Mouse (Mus musculus): Measurements from ENCODE around the gene Zfp553.
A peak's percentile ranks its signal among the peaks of the same experiment; 100 is the strongest.

Zfp553 gene

DNA sequence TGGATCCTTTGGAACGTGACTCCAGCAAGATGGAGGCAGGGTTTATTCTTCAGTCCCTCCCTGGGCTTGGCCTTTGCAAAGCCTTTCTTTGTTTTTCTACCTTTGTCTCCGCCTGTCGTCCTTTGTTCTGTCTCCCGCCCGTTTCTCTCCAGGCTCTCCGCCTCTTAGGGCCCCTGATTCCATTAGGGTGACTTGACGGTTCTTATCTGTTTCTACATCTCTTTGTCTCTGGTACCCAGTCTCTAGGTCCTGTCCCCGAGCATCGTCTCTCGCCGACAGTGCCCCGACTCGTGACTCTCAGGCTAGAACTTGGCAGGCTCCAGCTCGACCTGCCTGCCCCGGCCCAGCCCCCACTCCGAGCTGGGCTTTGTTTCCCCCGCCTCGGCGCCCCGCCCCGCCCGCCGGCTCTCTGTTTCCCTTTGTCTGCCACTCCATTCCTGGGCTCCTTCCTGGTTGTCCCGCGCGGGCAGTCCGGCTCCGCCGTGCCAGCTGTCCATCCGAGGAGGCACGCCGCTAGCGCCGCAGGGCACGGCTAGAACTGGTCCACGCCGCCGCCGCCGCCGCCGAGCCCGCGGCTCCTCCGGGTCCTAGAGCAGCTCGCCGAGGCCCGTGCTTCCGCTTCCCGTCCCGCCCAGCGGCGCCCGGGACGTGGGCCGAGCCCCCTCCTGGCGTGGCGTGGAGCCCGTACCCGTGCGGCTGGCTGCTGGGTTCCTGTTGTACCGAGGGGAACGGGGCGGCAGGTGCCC, at the start of gene Zfp553, which contains the start of gene Sept1:
Gene Zfp553 (plus strand): TSS at position 440 of the 746 bp plus-strand sequence.
Gene Sept1 (minus strand): TSS at position 509 of the 746 bp plus-strand sequence.
- DNase-seq (ENCODE audit: low read depth), result peak; percentile 91

DNA sequence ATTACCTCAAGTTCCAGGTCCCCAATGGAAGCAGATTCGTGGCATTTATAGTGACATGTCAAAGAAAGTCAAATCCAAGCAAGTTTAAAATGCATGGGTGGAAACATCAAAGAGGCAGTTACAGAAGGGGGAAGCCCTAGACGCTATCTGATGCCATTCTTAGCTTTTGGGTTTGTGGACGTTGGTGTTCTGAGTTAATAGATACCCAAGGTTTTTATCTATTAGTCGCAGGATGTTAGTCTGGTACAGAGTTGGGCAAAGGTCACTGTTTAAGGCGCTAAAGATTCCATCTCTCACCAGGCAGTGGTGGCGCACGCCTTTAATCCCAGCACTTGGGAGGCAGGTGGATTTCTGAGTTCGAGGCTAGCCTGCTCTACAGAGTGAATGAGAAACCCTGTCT, 49.5 kb upstream of the Zfp553 start:
- no peak for DNase-seq (ENCODE audit: low read depth)

DNA sequence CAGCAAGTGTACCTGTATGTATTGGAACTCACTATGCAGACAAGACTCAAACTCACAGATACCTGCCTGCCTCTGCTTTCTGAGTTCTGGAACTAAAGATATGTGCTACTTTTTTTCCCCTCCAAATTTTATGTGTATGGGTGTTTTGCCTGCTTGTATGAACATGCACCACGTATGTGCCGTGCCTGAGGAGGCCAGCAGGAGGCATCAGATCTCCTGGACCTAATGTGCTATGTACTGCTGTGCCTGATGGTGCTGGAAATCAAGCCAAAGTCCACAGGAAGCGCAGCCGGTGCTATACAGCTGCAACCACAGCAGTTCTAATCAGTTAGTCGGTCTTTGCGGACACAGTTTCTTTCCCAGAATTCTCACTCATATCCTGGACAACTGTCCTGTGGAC, 49.0 kb upstream of the Zfp553 start:
- peak; percentile 67 for DNase-seq (ENCODE audit: low read depth)

DNA sequence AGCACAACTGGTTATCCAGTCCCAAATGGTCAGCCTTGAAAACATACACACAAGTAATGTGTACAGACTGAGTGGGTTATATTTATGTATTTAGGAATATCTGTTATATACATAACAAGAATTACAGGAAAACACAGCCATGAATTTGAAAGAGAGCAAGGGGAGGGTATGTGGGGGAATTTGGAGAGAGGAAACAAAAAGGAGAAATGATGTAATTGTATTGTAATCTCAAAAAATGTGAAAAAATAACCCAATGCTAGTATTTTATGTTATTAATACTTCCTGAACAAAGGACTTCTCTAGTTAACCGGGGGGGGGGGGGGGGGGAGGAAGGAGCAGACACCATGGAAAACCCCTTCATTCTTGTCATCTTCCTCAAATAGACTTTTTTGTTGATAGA, 48.1 kb upstream of the Zfp553 start:
- DNase-seq (ENCODE audit: low read depth), result no peak

DNA sequence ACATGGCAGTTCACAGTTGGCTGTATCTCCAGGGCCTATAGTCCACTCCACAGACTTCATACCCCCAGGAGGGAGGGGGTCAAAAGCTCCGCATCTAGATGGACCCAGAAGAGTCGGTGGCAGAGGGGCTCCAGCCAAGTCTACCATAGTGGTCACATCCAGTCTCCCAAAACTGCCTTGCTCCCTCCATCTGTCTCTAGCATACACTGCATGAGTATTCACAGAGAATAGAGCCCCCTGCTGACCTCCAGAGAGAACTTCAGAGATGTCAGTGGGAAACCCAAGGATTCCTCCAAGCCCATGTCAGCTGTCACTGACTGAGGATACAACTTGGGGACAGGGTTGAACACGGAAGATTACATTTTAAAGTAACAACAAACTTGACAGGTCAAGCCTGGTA, 47.3 kb upstream of the Zfp553 start:
- DNase-seq (ENCODE audit: low read depth), result peak; percentile 70

DNA sequence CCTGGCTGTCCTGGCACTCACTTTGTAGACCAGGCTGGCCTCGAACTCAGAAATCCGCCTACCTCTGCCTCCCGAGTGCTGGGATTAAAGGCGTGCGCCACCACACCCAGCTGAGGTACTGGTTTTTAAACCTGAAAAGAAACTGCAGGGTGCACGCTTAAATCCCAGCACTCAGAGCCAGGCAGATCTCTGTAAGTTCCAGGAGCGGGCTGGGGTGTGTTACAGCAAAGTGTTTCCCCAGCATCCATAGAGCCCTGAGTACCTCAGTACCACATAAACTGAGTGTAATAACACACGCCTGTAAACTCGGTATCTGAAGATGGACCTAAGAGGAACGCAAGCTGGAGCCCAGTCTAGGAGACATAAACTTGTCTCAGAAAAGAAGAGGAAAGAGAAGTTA, 45.5 kb upstream of the Zfp553 start:
- peak; percentile 46 for DNase-seq (ENCODE audit: low read depth)

DNA sequence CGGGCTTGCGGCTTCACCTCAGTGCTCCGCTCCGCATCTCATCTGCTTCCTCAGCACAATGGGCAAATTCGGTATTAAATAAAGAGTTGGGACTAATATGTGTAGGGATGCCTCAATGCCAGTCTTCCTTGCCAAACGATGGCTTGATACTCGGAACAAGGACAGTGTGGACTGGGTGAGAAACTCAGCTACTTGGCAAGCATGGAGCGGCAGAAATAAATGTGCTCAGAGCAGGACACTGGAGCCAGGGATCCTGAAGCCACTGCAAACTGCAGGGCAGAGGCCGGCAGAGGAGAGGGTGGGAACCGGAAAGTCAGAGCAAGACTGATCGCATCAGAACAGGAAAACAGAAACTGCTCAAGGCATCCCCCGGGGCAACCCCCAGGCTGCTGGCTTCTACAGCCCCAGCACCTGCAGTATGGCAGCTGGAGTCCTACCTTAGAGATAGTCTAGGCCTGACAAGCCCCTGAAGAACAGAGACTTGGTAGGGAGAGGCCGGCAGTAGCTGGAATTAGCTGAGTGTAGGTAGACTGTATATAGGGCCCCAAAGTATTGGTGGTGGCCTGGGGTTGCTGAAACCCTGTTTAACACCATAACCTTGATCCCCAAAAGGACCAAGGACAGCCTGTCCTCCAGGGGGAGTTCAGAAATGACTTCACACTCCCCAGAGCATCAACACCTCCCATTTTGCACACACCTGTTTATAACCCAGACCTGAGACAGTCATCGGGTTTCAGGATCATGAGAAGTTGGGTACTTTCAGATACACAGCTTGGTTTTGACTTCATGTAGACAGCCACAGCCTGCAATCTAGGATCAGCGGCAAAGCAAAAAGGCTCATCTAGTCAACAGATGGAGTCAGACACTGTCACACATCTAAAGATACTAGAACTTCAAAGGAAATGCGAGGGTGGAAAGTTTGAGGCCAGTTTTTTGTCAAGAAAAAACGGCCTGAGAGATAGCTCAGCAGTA, 44.3 kb upstream of the Zfp553 start:
- DNase-seq (ENCODE audit: low read depth), result peak; percentile 85

DNA sequence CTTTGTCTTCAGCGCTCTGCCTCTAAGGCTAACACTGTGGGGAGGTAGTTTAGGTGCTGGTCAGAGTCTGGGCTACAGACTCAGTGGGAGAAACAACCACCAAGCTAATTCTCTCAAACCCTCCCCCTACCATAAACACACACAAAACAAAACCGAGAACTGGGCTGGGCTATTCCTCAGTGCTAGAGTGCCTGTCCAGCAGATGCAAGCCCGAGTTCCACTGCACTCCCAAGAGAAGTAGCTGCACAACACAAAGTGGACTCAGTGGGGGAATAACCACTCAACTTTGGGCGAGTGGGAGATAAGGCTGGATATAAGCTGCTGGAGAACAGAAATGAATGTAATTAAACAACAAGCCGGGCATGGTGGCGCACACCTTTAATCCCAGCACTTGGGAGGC, 42.2 kb upstream of the Zfp553 start:
- DNase-seq (ENCODE audit: low read depth), result peak; percentile 20

DNA sequence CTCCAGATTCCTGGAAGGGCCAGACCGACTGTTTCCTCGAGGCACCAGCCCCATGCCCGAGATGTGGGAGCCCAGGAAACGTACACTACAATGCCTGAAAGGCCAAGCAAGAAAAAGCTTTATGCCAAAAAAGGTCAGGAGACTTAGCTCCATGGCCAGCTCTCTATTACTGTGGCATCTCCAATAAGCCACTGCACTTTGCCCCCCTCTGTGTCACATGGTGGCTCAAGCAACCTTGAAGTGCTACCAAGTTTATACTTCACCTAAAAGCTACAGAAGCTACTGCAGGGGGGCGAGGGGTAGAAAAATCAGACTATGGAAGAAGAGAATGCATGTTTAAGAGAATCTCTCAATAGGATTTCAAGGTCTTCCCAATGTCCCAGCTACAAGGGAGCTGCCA, 39.9 kb upstream of the Zfp553 start:
- DNase-seq (ENCODE audit: low read depth), result no peak

DNA sequence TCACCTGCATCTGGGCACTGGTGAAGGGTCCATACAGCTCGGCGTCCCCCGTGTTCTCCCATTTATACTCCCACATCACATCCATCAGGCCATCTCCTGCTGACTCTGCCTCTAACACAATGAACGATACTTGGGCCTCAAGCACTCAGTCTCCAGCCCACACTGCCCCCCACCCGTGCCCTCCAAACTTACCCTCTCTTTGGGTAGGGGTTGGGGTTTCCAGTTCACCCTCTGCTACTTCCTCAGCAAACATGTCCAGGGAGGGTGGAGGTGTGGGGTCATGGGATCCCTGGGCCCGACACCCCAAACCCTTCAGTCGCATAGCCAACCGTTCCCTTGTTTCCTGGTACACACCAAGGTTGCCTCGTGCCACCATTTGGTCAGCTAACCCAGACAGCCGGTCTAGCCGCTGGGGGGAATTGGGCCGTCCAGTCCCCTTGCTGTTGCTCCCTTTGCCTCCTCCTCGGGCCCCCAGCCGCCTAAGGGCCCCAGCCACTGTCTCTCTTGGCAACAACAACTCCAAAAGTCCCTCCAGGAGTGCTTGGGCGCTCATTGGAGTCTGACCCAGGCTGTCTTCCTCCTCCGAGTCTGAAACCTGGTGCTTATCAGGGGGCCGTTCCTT, 38.7 kb upstream of the Zfp553 start:
- DNase-seq (ENCODE audit: low read depth), result no peak

DNA sequence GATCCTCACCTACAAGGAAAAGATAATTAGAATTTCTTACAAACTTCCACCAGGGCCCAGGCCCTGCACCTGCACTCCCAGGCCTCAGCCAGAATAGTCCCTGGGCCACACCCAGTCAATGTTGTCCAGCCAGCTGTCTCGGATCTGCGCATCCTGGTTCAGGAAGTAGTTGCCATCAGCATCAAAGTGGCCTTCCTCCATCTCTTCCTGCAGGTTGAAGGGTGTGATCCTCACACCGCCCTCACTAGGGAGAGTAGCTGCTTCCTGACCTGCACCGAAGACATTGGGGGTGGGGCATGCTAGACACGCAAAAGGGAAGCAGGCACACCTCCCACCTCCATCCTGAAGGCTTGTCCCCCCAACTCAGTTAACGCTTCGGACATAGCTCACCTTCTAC, 38.2 kb upstream of the Zfp553 start:
- DNase-seq (ENCODE audit: low read depth), result peak; percentile 52

DNA sequence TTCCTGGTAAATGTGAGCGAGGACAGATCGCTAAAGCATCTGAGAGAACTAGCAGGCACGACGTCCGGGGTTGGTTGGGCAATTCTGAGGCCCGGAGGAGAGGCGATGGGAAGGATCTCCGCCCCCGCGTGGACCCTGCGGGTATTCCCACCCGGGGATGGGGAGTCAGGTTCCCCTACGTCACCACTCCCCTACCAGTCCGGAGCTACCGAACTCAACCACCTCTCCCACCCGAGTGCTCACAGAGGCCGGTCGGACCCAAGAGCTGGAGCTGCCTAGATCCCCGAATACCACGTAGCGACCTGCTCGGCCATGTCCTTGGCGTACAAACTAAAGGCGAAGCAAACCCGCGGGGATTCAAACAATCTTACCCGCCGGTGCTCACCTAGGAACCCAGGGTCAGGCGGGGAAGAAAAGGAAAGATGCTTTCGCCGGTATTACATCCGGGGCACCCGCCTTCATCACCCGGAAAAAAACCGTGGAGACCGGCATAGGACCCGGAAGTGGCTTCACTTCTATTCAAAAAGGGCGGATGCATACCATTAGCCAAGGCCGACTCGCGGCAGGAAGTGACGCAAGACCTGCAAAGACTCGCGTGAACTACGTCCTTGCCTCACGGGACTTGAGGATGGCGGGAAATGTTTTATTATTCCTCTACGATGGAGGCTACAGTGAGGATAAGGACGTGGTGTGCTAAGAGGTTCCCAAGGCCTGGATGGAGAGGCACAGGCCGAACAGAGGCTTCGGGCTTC, 37.1 kb upstream of the Zfp553 start, which contains the start of gene Cd2bp2:
Gene Cd2bp2 (minus strand): TSS at position 507 of the 752 bp plus-strand sequence.
- peak; percentile 98 for DNase-seq (ENCODE audit: low read depth)

DNA sequence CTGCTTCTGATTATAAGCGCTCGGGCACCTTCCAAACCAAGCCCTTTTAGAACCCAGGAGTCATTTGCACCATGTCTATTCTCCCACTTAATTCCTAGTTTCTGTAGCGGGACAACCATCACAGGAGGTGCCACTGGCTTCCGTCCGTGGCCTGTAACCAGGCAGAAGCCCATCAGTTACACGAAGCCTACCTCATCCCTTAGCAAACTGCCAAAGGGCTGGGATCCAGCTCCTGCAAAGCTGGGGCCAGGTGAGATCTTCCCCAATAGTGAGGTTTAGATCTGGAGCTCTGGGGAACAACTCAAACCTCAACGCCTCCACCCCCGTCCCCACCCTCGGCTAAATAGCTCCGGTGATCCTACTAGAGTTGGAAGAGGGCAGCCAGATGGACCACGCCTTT, 36.4 kb upstream of the Zfp553 start:
- no peak for DNase-seq (ENCODE audit: low read depth)

DNA sequence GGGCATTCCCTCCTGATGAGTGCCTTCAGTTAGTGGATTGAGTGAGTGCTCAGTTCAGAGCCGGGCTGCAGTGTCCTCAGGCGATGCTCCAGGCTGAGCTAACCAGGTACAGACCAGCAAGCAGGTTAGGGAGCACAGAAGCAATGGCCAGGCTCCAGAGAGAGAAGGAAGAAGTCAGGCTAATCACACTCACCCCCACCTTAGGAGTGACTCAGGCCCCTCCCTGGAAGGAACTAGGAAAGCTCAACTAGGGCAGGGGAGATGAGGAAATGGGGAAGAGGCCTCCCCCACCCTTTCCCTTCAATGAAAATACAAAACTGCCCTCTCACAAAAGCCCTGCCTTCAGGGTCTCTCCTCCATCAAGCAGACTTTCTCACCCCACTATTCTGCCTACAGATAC, 26.3 kb upstream of the Zfp553 start:
- DNase-seq (ENCODE audit: low read depth), result no peak

DNA sequence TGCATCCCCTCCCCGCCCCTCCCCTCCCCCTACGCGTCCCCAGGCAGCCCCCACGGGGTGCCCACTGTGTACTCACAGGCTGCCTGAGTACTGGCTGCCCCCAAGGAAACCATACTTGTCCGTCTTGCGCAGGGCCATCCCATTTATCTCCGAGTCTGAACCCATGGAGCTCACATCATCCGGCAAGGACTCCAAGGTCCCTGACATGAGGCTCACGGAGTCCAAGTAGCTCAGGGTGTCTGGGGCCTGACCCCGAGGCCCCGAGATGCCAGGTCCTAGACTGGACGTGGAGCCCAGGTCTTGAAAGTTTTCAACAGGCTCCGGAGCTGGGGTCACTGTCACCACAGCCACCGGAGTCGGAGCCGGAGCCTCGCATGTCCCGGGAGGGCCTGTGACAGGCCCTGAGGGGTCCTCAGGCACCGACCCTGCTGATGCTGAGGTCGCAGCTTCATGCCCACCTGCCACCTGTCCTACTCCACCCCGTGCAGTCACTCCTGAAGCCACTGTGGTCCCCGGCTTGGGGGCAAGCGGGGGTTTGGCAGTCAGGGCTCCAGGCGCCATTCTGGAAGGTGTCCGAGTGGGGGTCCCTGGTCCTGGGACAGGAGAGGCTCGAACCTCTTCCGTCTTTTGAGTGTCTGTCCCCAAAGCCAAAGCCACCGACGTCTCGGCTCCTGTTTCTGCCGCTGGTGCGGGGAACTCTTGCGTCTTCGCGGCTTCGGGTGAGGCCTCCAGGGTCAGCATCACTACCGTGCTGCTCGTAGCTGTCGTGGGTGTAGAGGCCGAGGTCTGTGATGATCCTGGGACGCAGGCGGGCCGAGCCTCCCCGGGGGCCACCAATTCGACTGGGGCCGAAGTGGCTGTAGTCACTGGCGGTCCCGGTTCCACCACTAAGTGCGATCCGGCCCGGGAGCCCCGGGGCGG, 25.2 kb upstream of the Zfp553 start:
- peak; percentile 43 for DNase-seq (ENCODE audit: low read depth)

DNA sequence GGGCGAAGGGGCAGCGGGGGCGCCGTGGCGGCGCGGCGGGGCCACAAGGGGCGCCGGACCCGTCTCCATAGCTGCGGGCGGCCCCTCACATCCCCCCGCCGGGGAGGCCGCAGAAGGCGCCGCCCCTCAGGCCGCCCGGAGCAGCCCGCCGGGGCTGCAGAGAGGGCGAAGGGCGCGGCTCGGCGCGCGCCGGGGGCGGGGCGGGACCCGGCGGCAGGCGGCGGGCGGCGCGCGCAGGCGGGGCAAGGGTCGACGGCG, 24.6 kb upstream of the Zfp553 start, which contains the start of gene Tbc1d10b:
Gene Tbc1d10b (minus strand): TSS at position 174 of the 258 bp plus-strand sequence.
- DNase-seq (ENCODE audit: low read depth), result no peak

DNA sequence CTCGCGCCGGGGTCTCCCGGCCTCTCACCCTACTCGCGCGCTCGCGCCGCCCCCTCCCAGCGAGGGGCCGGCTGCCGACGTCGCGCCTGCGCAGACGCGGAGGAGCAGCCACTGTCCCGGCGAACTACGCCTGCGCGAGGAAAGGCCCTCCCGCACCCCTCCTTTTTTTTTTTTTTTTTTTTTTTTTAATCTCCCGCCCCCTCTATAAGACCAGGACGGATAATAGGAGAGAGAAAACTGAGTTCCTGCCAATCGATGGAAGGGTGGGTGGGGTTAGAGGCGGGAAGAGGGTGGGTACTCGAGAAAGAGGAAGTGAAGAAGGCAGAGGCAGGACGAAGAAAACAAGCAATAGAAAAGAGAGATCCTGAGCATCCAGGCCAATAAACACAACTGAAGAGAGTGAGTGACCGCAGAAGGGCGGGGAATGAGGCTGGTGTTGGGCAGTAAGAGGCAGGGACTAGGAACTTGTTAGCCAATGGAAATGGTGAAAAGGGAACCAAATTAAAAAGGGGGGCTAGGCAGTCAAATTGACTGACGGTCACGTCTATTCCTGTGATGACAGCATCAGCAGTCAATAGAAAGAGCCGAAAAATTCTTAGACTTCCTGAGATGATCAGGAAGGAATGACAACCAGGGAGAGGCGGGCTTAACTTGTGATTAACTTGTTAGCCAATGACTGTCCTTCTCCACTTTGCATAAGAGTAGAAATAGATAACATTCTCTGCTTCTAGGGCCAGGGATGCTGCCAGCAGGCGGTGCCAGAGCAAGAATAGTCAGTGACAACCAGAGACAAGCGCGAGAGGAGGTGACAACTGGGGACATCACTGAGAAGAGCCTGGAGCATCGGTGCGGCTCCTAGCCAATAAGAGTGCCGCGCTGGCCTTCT, 24.1 kb upstream of the Zfp553 start, which contains the start of gene Mylpf:
Gene Mylpf (plus strand): TSS at position 338 of the 886 bp plus-strand sequence.
- DNase-seq (ENCODE audit: low read depth), result peak; percentile 99

DNA sequence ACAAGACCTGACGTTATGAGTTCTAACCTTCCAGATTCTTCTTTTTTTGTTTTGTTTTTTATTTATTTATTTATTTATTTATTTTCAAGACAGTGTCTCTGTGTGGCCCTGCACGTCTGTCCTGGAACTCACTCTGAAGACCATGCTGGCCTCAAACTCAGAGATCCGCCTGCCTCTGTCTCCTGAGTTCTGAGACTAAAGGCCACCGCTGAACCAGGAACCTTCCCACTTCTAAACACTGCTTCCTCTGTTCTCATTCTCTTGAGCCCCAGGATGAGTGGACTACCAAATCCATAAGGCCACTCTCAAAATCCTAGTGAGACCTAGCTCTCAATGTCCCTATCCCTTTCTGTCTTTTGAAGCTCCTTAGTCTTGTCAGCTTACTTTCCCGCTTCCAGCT, 23.0 kb upstream of the Zfp553 start:
- DNase-seq (ENCODE audit: low read depth), result peak; percentile 35

DNA sequence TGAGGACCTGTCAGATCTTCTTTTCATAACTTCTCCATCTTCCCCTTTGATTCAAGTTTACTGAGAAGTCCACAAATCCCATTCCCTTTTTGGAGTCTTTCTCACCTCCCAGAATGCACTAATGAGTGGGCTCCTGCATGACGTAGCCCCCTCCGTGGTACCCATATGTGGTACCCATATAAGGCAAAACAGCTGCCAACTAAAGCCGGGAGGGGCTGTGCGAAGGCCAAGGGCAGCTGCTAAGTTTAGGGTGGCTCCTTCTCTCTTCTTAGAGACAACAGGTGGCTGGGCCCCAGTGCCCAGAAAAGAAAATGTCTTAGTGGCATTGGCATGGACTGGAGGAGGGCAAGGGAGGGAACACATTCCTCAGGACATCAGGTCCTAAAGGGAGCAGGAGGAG, 22.6 kb upstream of the Zfp553 start:
- DNase-seq (ENCODE audit: low read depth), result no peak

Data from induced T-regulatory cell, adult 2 months (primary cell).